Mouse (Mus musculus) lung, adult 2 months (tissue): ENCODE measurements around the gene Nudt21.

Experiments used
- CTCF ChIP-seq: fragments of 200-500 bp; IDR thresholded peaks from 2 replicates; pipeline ENCODE4 v1.5.1; 2011; ENCODE audit warnings: mild to moderate bottlenecking, low read length, control low read depth; ENCODE audit not compliant: insufficient read depth
- POLR2A ChIP-seq: fragments of 200-500 bp; IDR thresholded peaks from 2 replicates; pipeline ENCODE4 v1.6.1; 2011; ENCODE audit warnings: low read depth, mild to moderate bottlenecking, control low read depth, low read length, borderline replicate concordance; ENCODE audit errors: extremely low read depth

- TF ChIP-seq POLR2A (no peak), CTCF (no peak)
These were observed 67.0 kb downstream of the Nudt21 start for GRCm38 (mm10) chr8:93969626-93970340.
